Mouse (Mus musculus) limb, embryonic 12.5 days (tissue): Measurements from ENCODE around the gene Pclo. TPM values are rescaled to one million over a fixed set of nuclear protein-coding genes. Genes with fewer than 3 reads are reported as not detected.

Source experiments
- ATAC-seq: fragments of 200-750 bp; cut with Nextera tagmentation; 2 replicates; pipeline ENCODE4 v1.8.0; 2017; ENCODE audit warnings: low read depth, moderate TSS enrichment; ENCODE audit not compliant: insufficient number of reproducible peaks, insufficient read depth, low FRiP score, low TSS enrichment
- H3K27ac ChIP-seq: fragments of 300-500 bp; sonication (generic); 2 replicates; pipeline ENCODE4 v1.5.1; 2016; ENCODE audit warnings: mild to moderate bottlenecking, moderate library complexity
- H3K27me3 ChIP-seq: fragments of 300-500 bp; sonication (generic); 2 replicates; pipeline ENCODE4 v1.6.1; 2016; ENCODE audit warnings: mild to moderate bottlenecking, moderate library complexity
- H3K36me3 ChIP-seq: fragments of 300-500 bp; sonication (generic); 2 replicates; pipeline ENCODE4 v1.6.1; 2016; ENCODE audit warnings: mild to moderate bottlenecking, moderate library complexity
- H3K4me1 ChIP-seq: fragments of 300-500 bp; sonication (generic); replicated peaks from 2 replicates; pipeline ENCODE4 v1.6.1; 2016
- H3K4me2 ChIP-seq: fragments of 300-500 bp; sonication (generic); 2 replicates; pipeline ENCODE4 v1.6.1; 2016; ENCODE audit warnings: mild to moderate bottlenecking, moderate library complexity
- H3K4me3 ChIP-seq: fragments of 300-500 bp; sonication (generic); replicated peaks from 2 replicates; pipeline ENCODE4 v1.5.1; 2016; ENCODE audit warnings: mild to moderate bottlenecking
- H3K9ac ChIP-seq: fragments of 300-500 bp; sonication (generic); replicated peaks from 2 replicates; pipeline ENCODE4 v1.6.1; 2016; ENCODE audit warnings: mild to moderate bottlenecking, moderate library complexity
- H3K9me3 ChIP-seq: fragments of 300-500 bp; sonication (generic); 2 replicates; pipeline ENCODE4 v1.6.1; 2016; ENCODE audit warnings: mild to moderate bottlenecking, moderate library complexity
- WGBS: fragments of 180-500 bp; shearing (Covaris S2); methylation state at CpG from one replicate; pipeline ENCODE4 v1.1.7; 2016; 5-methylcytosine and 5-hydroxymethylcytosine counted together
- polyA plus RNA-seq: library from polyadenylated mRNA; unstranded; fragments of >200 nt; fragmentation: Nextera tagmentation; extraction: Ambion mirVana; gene quantifications from 2 replicates; pipeline ENCODE4 v1.2.1, GENCODE M21; 2016

Pclo gene
- polyA plus RNA-seq, 1 experiment from 2014 or later: 0.16 TPM

DNA sequence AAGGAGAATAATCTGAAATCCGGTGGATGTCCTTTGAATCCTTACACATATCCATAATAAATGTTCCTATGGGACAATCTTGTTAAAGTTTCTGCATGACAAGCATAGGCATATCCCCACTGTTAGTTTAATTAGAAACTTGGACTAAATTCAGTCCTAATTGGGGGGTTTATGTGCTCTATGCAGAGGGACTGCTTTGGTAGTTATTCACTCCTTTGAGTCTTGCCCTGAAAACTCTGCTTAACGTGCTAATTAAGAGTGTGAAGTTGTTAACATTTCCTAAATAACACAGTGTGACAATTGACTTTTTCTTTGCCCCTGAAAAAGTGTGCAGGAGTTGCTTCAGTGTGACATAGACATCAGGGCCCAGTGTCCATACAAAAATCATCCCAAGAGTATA lies 177.3 kb downstream of the Pclo start:
- Histone ChIP-seq H3K9me3 (no peaks in the 10 kb centered on the region), H3K4me3 (no peak overlapping the region), H3K4me1 (no peaks in the 10 kb centered on the region), H3K36me3 (no peaks in the 10 kb centered on the region), H3K4me2 (no peak overlapping the region), H3K27me3 (no peaks in the 10 kb centered on the region), H3K27ac (no peak overlapping the region), H3K9ac (no peak overlapping the region)
- no peak for ATAC-seq
- 50% methylated on average over 2 of the region's 2 CpGs for WGBS

DNA sequence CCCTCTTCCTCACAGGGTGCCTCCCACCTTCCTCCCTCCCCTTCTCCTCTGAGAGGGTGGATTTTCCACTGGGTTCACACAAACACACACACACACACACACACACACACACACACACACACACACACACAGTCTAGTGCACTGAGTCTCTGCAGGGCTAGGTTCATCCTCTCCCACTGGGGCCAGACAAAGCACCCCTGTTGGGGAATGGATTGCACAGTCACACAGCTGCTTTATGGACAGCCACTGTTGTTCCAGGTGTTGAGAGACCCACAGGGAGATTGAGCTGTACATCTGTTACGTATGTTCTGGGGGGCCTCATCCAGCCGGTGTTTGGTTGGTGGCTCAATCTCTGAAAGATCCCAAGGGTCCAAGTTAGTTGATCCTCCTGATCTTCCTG lies 182.0 kb downstream of the Pclo start:
- no peaks in the 10 kb centered on the region for H3K9me3 ChIP-seq
- H3K9ac ChIP-seq: no peak overlapping the region
- no peaks in the 10 kb centered on the region for H3K4me1 ChIP-seq
- ATAC-seq: no peak
- no peaks in the 10 kb centered on the region for H3K36me3 ChIP-seq
- no peaks in the 10 kb centered on the region for H3K27me3 ChIP-seq
- H3K4me2 ChIP-seq: no peak overlapping the region
- no peak overlapping the region for H3K4me3 ChIP-seq
- WGBS: 86% methylated on average over 2 of the region's 2 CpGs
- no peak overlapping the region for H3K27ac ChIP-seq

- Histone ChIP-seq H3K4me2 (no peak overlapping the region), H3K27me3 (no peaks in the 10 kb centered on the region), H3K9ac (no peak overlapping the region), H3K9me3 (no peaks in the 10 kb centered on the region), H3K4me3 (no peak overlapping the region), H3K27ac (no peak overlapping the region), H3K36me3 (no peaks in the 10 kb centered on the region), H3K4me1 (no peaks in the 10 kb centered on the region)
- no peak for ATAC-seq
These were observed 186.2 kb downstream of the Pclo start for GRCm38 (mm10) chr5:14700900-14701299.

- no peaks in the 10 kb centered on the region for H3K36me3 ChIP-seq
- WGBS: 51% methylated on average over 2 of the region's 2 CpGs
These were observed 190.7 kb downstream of the Pclo start for GRCm38 (mm10) chr5:14705423-14705822.

GRCm38 (mm10) chr5:14707311-14707710 lies 192.6 kb downstream of the Pclo start:
- H3K9ac ChIP-seq: no peak overlapping the region
- no peaks in the 10 kb centered on the region for H3K9me3 ChIP-seq
- no peaks in the 10 kb centered on the region for H3K4me1 ChIP-seq
- no peak overlapping the region for H3K4me3 ChIP-seq
- ATAC-seq: no peak
- 86% methylated on average over 4 of the region's 4 CpGs for WGBS
- H3K27me3 ChIP-seq: no peaks in the 10 kb centered on the region
- H3K4me2 ChIP-seq: no peak overlapping the region
- H3K36me3 ChIP-seq: no peaks in the 10 kb centered on the region
- no peak overlapping the region for H3K27ac ChIP-seq

More at GRCm38 (mm10) chr5:14705423-14705822, 190.7 kb downstream of the Pclo start:
- no peak for ATAC-seq
- H3K4me3 ChIP-seq: no peak overlapping the region
- no peaks in the 10 kb centered on the region for H3K9me3 ChIP-seq
- H3K4me1 ChIP-seq: no peaks in the 10 kb centered on the region
- no peak overlapping the region for H3K27ac ChIP-seq
- no peak overlapping the region for H3K9ac ChIP-seq
- H3K4me2 ChIP-seq: no peak overlapping the region
- H3K27me3 ChIP-seq: no peaks in the 10 kb centered on the region

DNA sequence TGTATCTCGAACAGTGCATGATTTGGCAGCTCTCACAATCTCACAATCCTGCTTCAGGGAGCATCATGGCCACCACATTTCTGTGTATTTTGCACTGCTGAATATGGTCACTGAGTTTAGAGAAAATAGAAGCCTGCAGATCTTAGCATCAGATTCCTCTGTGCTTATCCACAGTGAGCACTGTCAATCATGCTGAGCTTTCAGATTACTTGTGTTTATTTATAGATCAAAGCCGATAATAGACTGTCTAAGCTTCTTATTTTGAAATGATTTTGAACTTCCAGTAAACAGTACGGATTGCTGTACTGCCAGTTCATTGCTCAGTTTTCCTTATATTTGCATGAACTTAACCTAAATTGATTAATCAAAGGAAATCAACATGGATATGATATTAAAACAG lies 208.9 kb downstream of the Pclo start:
- Histone ChIP-seq H3K4me1 (no peaks in the 10 kb centered on the region), H3K27me3 (no peaks in the 10 kb centered on the region), H3K4me3 (no peak overlapping the region), H3K27ac (no peak overlapping the region), H3K36me3 (no peaks in the 10 kb centered on the region), H3K4me2 (no peak overlapping the region), H3K9ac (no peak overlapping the region), H3K9me3 (no peaks in the 10 kb centered on the region)
- 87% methylated on average over 3 of the region's 3 CpGs for WGBS
- no peak for ATAC-seq

DNA sequence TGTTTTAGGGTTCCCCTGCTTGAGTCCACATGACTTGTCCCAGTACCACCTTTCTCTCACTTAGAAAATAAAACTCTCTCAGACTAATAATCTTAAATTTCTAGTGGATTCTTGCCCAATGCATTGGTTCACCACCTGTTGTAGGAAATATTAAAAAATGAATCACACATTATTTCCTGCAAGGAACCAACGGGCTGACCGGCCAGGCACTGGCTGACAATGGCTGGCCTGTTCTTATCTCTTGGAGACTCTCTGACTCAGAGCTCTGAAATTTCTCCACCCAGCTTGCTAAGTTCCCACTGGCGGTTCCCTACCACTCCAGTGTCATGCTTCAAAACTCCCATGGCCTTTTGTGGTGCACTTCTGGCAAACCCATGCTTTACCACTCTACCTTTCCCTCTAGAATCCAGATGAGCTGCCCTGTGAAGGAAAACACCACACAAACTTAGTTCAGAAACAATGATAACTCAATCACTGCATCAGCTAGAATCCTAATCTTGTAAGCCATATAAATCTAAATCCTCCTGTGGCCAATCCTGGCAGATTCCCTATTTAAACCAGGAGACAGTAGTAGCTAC lies 214.0 kb downstream of the Pclo start:
- no peaks in the 10 kb centered on the region for H3K9me3 ChIP-seq
- no peak overlapping the region for H3K4me2 ChIP-seq
- H3K27me3 ChIP-seq: no peaks in the 10 kb centered on the region
- ATAC-seq: no peak
- H3K4me1 ChIP-seq: no peaks in the 10 kb centered on the region
- WGBS: 85% methylated on average over 3 of the region's 3 CpGs
- no peaks in the 10 kb centered on the region for H3K36me3 ChIP-seq
- no peak overlapping the region for H3K27ac ChIP-seq
- no peak overlapping the region for H3K9ac ChIP-seq
- H3K4me3 ChIP-seq: no peak overlapping the region

DNA sequence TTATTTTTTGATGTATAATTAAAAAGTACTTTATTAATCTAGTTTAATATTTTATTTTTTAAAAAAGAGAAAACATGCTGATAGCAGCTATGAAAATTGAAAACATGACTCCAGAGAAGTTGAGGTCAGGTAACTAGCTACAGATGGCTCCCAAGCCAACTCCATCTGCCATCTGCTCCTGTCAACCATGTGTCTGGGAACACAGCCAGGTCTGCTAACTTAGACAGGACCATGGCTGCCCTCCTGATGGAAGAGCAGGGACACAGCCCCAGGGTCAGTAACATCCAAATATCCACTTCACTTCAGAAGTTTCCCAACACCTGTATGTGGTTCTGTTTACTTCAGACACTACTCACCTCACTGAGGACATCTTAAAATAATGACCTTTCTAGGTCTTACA lies 236.2 kb downstream of the Pclo start:
- no peak for ATAC-seq
- no peak overlapping the region for H3K4me3 ChIP-seq
- H3K27me3 ChIP-seq: no peaks in the 10 kb centered on the region
- H3K36me3 ChIP-seq: no peaks in the 10 kb centered on the region
- H3K9me3 ChIP-seq: no peaks in the 10 kb centered on the region
- H3K9ac ChIP-seq: no peak overlapping the region
- H3K4me2 ChIP-seq: no peak overlapping the region
- H3K27ac ChIP-seq: no peak overlapping the region
- H3K4me1 ChIP-seq: no peaks in the 10 kb centered on the region

GRCm38 (mm10) chr5:14766686-14767085 lies 252.0 kb downstream of the Pclo start:
- H3K27ac ChIP-seq: no peak overlapping the region
- H3K36me3 ChIP-seq: no peaks in the 10 kb centered on the region
- no peaks in the 10 kb centered on the region for H3K4me1 ChIP-seq
- H3K4me2 ChIP-seq: no peak overlapping the region
- no peak overlapping the region for H3K9ac ChIP-seq
- no peak overlapping the region for H3K4me3 ChIP-seq
- no peaks in the 10 kb centered on the region for H3K27me3 ChIP-seq
- no peak for ATAC-seq
- 85% methylated on average over 11 of the region's 11 CpGs for WGBS
- H3K9me3 ChIP-seq: no peaks in the 10 kb centered on the region

- H3K4me3 ChIP-seq: no peak overlapping the region
- WGBS: 62% methylated on average over 1 of the region's 1 CpGs
- H3K36me3 ChIP-seq: no peaks in the 10 kb centered on the region
- no peaks in the 10 kb centered on the region for H3K9me3 ChIP-seq
- H3K4me1 ChIP-seq: no peaks in the 10 kb centered on the region
- no peak overlapping the region for H3K4me2 ChIP-seq
- no peak overlapping the region for H3K27ac ChIP-seq
- H3K9ac ChIP-seq: no peak overlapping the region
- no peak for ATAC-seq
- H3K27me3 ChIP-seq: no peaks in the 10 kb centered on the region
These were observed 267.8 kb downstream of the Pclo start for GRCm38 (mm10) chr5:14782362-14783082.

- WGBS: 89% methylated on average over 9 of the region's 9 CpGs
- ATAC-seq: no peak
- no peaks in the 10 kb centered on the region for H3K4me1 ChIP-seq
- H3K27ac ChIP-seq: no peak overlapping the region
- H3K4me3 ChIP-seq: no peak overlapping the region
- H3K4me2 ChIP-seq: no peak overlapping the region
- no peak overlapping the region for H3K9ac ChIP-seq
- no peaks in the 10 kb centered on the region for H3K36me3 ChIP-seq
- H3K27me3 ChIP-seq: no peaks in the 10 kb centered on the region
- H3K9me3 ChIP-seq: no peaks in the 10 kb centered on the region
These were observed 279.2 kb downstream of the Pclo start for GRCm38 (mm10) chr5:14793891-14794290.

DNA sequence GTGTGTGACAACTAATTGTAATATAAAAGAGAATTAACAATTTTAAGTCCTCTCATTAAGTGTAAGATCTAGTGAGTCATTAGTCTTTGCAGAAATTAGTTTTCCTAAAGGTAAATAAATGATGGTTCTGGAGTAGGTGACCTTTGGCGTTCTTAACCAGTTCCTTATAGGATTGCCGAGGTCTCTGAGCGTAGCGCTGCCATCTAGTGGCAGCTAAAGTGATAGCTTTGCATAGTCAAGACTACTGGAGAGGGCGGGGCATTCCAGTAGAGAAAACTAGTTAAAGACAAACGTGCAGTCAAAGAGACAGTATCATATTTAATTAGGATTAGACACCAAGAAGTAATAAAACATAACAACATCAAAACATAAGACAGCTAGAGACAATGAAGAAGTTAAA lies 292.4 kb downstream of the Pclo start:
- no peaks in the 10 kb centered on the region for H3K36me3 ChIP-seq
- H3K27ac ChIP-seq: no peak overlapping the region
- ATAC-seq: peak; percentile 73; the same call in 1 of the 2 replicates
- no peaks in the 10 kb centered on the region for H3K9me3 ChIP-seq
- WGBS: 8% methylated on average over 6 of the region's 6 CpGs
- H3K4me1 ChIP-seq: no peaks in the 10 kb centered on the region
- no peak overlapping the region for H3K4me2 ChIP-seq
- H3K9ac ChIP-seq: no peak overlapping the region
- H3K4me3 ChIP-seq: no peak overlapping the region
- H3K27me3 ChIP-seq: no peaks in the 10 kb centered on the region
